8 mouse cellular contexts compared by ENCODE assay signal in genomic region chr5:35313231-35313821, GRCm38 (mm10). TPM values are rescaled to one million over a fixed set of nuclear protein-coding genes. Genes with fewer than 3 reads are reported as not detected.
A peak's percentile ranks its signal among the peaks of the same experiment; 100 is the strongest.
DNase-seq lines count a peak whose midpoint lies in the region; ATAC-seq and TF ChIP-seq lines count a peak whose summit lies in the region.

No protein-coding gene starts in this region.

- no peak for ATAC-seq in heart, embryonic 14.5 days (ENCODE audit: insufficient number of reproducible peaks, insufficient read depth, low FRiP score, low read depth)
- ATAC-seq in forebrain, postnatal 0 days, result peak; percentile 93
- ATAC-seq in neural tube, embryonic 11.5 days (ENCODE audit: insufficient read depth, low FRiP score, low TSS enrichment), result peak; percentile 41
- ATAC-seq in CD4-positive, CD25-positive, alpha-beta regulatory T cell, adult 4 months, result no peak

- intact Hi-C loops in gastrocnemius, postnatal 14 days (cut with DNase I; ENCODE audit: low total_unique reads), result no loop called here

- peak overlapping the region; percentile 23 to 30; a peak in 2 of 4 replicates for H3K4me3 ChIP-seq in heart, embryonic 14.5 days (ENCODE audit: control insufficient read depth in 1 of 2, insufficient read depth in 1 of 2, low read depth in 1 of 2, low read length in 2 of 2)
- H3K4me3 ChIP-seq in forebrain, postnatal 0 days (ENCODE audit: low read depth, low read length), result peak overlapping the region; percentile 28
- peak overlapping the region; percentile 19 for H3K4me3 ChIP-seq in neural tube, embryonic 11.5 days (ENCODE audit: low read depth, low read length)

- DNase-seq in heart, adult 8-10 months (ENCODE audit: low spot score), result no peak
- peak; percentile 81 for DNase-seq in brain, embryonic 14.5 days (ENCODE audit: low read depth)
- peak; percentile 76 for DNase-seq in forebrain, postnatal 0 days
- peak; percentile 36 to 57 for DNase-seq in kidney, postnatal 4 days
- DNase-seq in neural tube, embryonic 11.5 days (ENCODE audit: low spot score), result peak; percentile 54
- no peak for DNase-seq in gastrocnemius, postnatal 14 days

- H3K4me2 ChIP-seq in heart, embryonic 14.5 days (ENCODE audit: low read length), result peak overlapping the region; percentile 62
- H3K4me2 ChIP-seq in forebrain, postnatal 0 days (ENCODE audit: low read depth), result peak overlapping the region; percentile 67
- peak overlapping the region; percentile 43 for H3K4me2 ChIP-seq in neural tube, embryonic 11.5 days (ENCODE audit: low read depth)

- WGBS in heart, embryonic 14.5 days, result under 1% methylated on average over 21 of the region's 21 CpGs
- under 1% methylated on average over 21 of the region's 21 CpGs for WGBS in forebrain, postnatal 0 days
- WGBS in neural tube, embryonic 11.5 days, result under 1% methylated on average over 21 of the region's 21 CpGs

- no peak for TF ChIP-seq CTCF in brain, embryonic 14.5 days (IDR thresholded peaks at IDR 0.05; ENCODE audit: borderline replicate concordance, extremely low read depth, insufficient read depth, insufficient read length)
- no peak for TF ChIP-seq CTCF in forebrain, postnatal 0 days (IDR thresholded peaks at IDR 0.05; ENCODE audit: low read depth)

- peaks cover 2 to 5% of the 10 kb centered on the region in 2 experiments; a peak in 3 of 4 replicates for H3K4me1 ChIP-seq in heart, embryonic 14.5 days (ENCODE audit: control insufficient read depth in 2 of 2, insufficient read depth in 2 of 2, low read length in 2 of 2)
- peaks cover 12% of the 10 kb centered on the region; the same call in 1 of the 2 replicates for H3K4me1 ChIP-seq in forebrain, postnatal 0 days (ENCODE audit: insufficient read depth)
- no peaks in the 10 kb centered on the region for H3K4me1 ChIP-seq in neural tube, embryonic 11.5 days (ENCODE audit: control insufficient read depth, insufficient read depth, low read length)

- H3K27me3 ChIP-seq in heart, embryonic 14.5 days (ENCODE audit: control insufficient read depth, insufficient read depth, low read length), result peaks cover 68% of the 10 kb centered on the region
- peaks cover 4% of the 10 kb centered on the region; the same call in 1 of the 2 replicates for H3K27me3 ChIP-seq in forebrain, postnatal 0 days (ENCODE audit: insufficient read depth, low read length)
- H3K27me3 ChIP-seq in neural tube, embryonic 11.5 days (ENCODE audit: control insufficient read depth, insufficient read depth, low read length), result 0 out of 2 replicates have a peak, but pooled peaks cover 5% of the 10 kb centered on the region

- no peak overlapping the region for H3K27ac ChIP-seq in heart, embryonic 14.5 days (replicated peaks in 1 of 2; ENCODE audit: control insufficient read depth in 1 of 2, insufficient read depth in 1 of 2, low read depth in 2 of 2, low read length in 2 of 2)
- H3K27ac ChIP-seq in forebrain, postnatal 0 days (ENCODE audit: low read depth, low read length), result 0 out of 2 replicates have a peak overlapping the region, but pooled peaks have one; percentile 45
- no peak overlapping the region for H3K27ac ChIP-seq in neural tube, embryonic 11.5 days (ENCODE audit: low read depth, low read length)

- H3K9me3 ChIP-seq in heart, embryonic 14.5 days (ENCODE audit: control insufficient read depth, low read length), result no peaks in the 10 kb centered on the region
- H3K9me3 ChIP-seq in forebrain, postnatal 0 days (ENCODE audit: low read length), result no peaks in the 10 kb centered on the region
- H3K9me3 ChIP-seq in neural tube, embryonic 11.5 days (ENCODE audit: control insufficient read depth, low read length), result no peaks in the 10 kb centered on the region

- H3K9ac ChIP-seq in heart, embryonic 14.5 days (ENCODE audit: low read length), result no peak overlapping the region
- peak overlapping the region; percentile 69 for H3K9ac ChIP-seq in forebrain, postnatal 0 days
- 0 out of 2 replicates have a peak overlapping the region, but pooled peaks have one; percentile 3 for H3K9ac ChIP-seq in neural tube, embryonic 11.5 days (ENCODE audit: low read length)

- no peaks in the 10 kb centered on the region for H3K36me3 ChIP-seq in heart, embryonic 14.5 days (ENCODE audit: control insufficient read depth, insufficient read depth, low read length)
- no peaks in the 10 kb centered on the region for H3K36me3 ChIP-seq in forebrain, postnatal 0 days (ENCODE audit: insufficient read depth)
- no peaks in the 10 kb centered on the region for H3K36me3 ChIP-seq in neural tube, embryonic 11.5 days (ENCODE audit: control insufficient read depth, insufficient read depth, low read length)

- TF ChIP-seq POLR2A in brain, embryonic 14.5 days (IDR thresholded peaks at IDR 0.05; ENCODE audit: borderline replicate concordance, extremely low read depth, insufficient read depth, insufficient read length, poor library complexity, severe bottlenecking), result no peak

RNA-seq across cellular contexts. Expression of gene Adra2c, which starts 35.2 kb away (rescaled TPM):
- 0.05 and 0.09 TPM in 2 replicates for polyA plus RNA-seq in heart, embryonic 14.5 days (2014; fragmentation: Nextera tagmentation; extraction: Ambion mirVana)
- total RNA-seq in heart, adult 8-10 months (2022), result under 1 TPM; 0.41 to 0.79 (median 0.58) TPM
- 2.0 and 3.0 TPM in 2 replicates for polyA plus RNA-seq in brain, embryonic 14.5 days (2012; rRNA removed)
- 8.9 and 10.7 TPM in 2 replicates for total RNA-seq in forebrain, postnatal 0 days (2014; rRNA removed)
- polyA plus RNA-seq in forebrain, postnatal 0 days (2015; fragmentation: Nextera tagmentation; extraction: Ambion mirVana), result 1.5 and 1.7 TPM in 2 replicates
- 0.22 and 0.28 TPM in 2 replicates for polyA plus RNA-seq in neural tube, embryonic 11.5 days (2014; fragmentation: Nextera tagmentation; extraction: Ambion mirVana)
- total RNA-seq in gastrocnemius, postnatal 14 days (2021), result under 1 TPM; 0.24 to 0.37 TPM
- not detected for polyA plus RNA-seq in CD4-positive, CD25-positive, alpha-beta regulatory T cell, adult 4 months (2017; shearing (Covaris generic))

Comparison
In these comparisons a context has a peak if more than half of its experiments do, and no peak if none do; other contexts are left out.
1. ATAC-seq: peak in forebrain, postnatal 0 days (single experiment) and neural tube, embryonic 11.5 days (single experiment); none in heart, embryonic 14.5 days (single experiment) and CD4-positive, CD25-positive, alpha-beta regulatory T cell, adult 4 months (single experiment).
2. DNase-seq: peak in brain, embryonic 14.5 days (single experiment), forebrain, postnatal 0 days (single experiment), kidney, postnatal 4 days (2 of 2) and neural tube, embryonic 11.5 days (single experiment); none in heart, adult 8-10 months (single experiment) and gastrocnemius, postnatal 14 days (single experiment).
3. Peak in every context shown above with its lines, with median percentiles within 50 percentile points of each other: H3K4me2 ChIP-seq and H3K4me3 ChIP-seq.